Mouse (Mus musculus): ENCODE results near the gene Hnrnpa1.

Gene Hnrnpa1

GRCm38 (mm10) chr15:103240160-103241028, at the start of gene Hnrnpa1:
Hnrnpa1 (plus strand) TSS chr15:103240432.
- DNase-seq (ENCODE audit: low read depth, low spot score): peak; percentile 98

GRCm38 (mm10) chr15:103190531-103191462, 49.4 kb upstream of the Hnrnpa1 start:
- DNase-seq (ENCODE audit: low read depth, low spot score): no peak

GRCm38 (mm10) chr15:103193606-103194005, 46.6 kb upstream of the Hnrnpa1 start:
- no peak for DNase-seq (ENCODE audit: low read depth, low spot score)

- no peak for DNase-seq (ENCODE audit: low read depth, low spot score)
These were observed 43.4 kb upstream of the Hnrnpa1 start for GRCm38 (mm10) chr15:103196835-103197234.

GRCm38 (mm10) chr15:103197785-103198184, 42.4 kb upstream of the Hnrnpa1 start:
- DNase-seq (ENCODE audit: low read depth, low spot score): no peak

DNA sequence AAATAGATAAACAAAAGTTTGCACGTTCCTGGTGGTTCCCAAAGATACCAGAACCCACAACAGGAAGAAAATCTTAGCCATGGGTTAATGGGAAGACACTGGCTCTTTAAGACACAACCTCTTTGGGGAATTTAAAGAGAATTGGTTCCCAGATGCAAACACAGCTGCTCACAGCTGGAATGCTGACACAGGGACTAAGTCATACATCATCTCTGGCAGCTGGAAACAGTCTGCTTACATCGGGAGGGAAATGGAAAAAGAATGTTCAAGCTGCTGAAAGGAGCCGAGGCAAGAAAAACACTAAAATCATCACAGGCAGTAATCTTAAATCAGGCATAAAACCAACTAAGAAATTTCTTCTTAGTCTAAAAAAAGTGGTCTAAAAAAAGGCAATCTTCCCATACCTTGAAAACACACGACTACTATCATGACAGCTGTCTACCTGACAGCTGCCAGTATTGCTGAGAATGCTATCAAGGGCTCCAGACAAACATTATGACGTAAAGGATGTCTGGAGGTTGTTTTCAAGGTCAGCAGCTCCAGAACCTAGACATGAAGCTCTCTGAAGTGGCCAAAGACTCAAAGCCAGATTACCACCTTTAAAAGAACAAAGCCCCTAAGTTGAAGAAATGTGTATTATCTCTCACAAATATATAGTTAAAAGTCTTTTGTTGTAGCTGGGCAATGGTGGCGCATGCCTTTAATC, 38.0 kb upstream of the Hnrnpa1 start:
- peak; percentile 75 for DNase-seq (ENCODE audit: low read depth, low spot score)

DNA sequence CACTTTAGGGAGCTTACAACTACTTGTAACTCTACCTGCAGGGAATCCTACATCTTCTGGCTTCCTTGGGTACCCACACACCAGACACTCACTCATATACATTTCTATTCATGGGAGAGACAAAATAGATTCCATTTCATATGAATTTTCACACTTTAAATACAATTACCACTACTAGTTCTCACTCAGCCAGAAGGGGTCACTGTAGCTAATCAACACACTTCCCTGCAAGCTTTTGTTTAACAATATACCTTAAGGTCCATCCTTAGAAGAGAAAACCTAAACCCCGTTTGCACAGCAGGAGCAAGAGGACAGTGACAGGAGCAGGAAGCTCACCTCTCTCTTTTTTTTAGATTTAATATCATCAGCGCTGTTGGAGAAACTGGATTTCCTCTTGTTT, 35.1 kb upstream of the Hnrnpa1 start:
- DNase-seq (ENCODE audit: low read depth, low spot score): no peak

DNA sequence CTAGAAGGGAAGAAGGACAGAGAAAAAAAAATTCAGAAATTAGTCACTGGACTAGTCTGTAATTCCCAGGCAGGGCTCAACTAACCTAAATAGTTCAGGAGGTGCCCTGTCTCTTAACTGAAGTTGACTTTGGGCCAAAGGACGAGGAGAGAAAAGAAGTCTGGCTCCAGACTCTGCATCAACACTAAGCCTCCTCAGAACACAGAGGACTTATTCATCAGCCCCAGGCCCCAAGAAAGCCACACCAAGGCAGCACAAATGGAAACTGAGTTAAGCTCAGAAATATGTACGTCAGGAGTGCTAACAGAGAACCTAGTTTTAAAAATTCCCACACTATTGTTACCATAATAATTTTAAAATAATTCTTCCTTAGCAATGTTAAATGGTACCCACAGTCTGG, 26.1 kb upstream of the Hnrnpa1 start:
- DNase-seq (ENCODE audit: low read depth, low spot score): no peak

DNA sequence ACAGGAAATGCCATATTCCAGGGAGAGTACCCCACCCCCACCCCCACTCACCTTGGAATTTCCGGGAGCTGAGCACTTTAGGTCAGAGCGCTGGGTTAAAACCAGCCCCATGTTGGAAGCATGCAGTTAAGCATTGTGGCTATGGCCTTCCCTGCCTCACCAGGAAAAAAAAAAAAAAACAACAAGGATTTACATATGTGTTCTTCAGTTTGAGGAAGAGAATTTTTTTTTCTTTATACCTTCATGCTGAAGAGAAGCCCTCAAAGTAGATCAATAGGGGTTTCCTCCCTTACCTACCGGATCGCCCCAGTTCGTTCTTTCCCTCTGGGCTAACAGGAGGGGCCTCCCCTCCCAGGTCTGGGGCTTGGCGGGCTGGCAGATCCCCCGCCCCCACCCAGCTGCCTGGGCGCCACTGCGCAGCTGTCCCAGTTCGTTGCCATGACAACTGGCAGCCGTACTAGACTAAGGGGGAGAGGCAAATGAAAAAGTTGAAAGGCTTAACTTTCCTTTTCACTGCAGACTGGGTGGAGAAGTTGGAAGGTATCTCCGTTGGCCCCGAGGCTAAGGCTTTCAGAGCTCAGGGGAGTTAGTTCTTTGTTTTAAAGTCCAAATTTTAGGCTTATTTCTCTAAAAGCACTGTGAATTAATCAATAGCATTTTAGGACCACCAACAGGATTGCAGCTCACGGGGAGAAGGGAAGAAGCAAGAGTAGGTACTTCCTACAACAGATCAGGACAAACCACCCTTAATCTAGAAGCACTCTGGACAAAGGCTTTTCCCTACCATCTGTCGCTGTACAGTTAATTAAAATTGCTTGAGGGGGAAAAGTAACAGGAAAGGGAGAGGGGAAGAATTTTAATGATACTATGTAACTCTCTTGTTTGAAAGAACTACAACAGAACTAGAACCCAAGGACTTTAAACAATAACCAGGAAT, 25.0 kb upstream of the Hnrnpa1 start:
- DNase-seq (ENCODE audit: low read depth, low spot score): peak; percentile 95

- DNase-seq (ENCODE audit: low read depth, low spot score): no peak
These were observed 24.2 kb upstream of the Hnrnpa1 start for GRCm38 (mm10) chr15:103216052-103216451.

DNA sequence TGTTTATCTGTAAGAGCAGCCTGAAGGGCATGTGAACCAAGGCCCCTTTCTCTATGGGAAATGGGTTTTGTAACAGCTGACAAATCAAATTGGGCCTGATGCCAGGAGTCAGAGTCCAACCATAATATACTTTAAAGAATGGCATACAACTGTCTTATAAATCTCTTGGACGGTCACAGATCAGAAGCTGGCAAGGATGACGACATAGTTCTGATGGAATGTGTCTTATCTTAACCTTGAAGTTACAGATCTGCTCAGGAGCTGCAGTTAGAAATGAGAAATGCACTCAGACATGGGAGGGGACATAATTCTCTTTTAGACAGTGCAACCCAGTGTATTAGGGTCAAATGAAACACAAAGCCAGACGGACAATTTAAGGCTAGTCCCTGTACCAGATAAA, 19.4 kb upstream of the Hnrnpa1 start:
- DNase-seq (ENCODE audit: low read depth, low spot score): peak; percentile 40

- no peak for DNase-seq (ENCODE audit: low read depth, low spot score)
These were observed 18.8 kb upstream of the Hnrnpa1 start for GRCm38 (mm10) chr15:103221386-103221785.

GRCm38 (mm10) chr15:103224161-103224560, 16.1 kb upstream of the Hnrnpa1 start:
- DNase-seq (ENCODE audit: low read depth, low spot score): no peak

GRCm38 (mm10) chr15:103227022-103227421, 13.2 kb upstream of the Hnrnpa1 start:
- DNase-seq (ENCODE audit: low read depth, low spot score): no peak

- DNase-seq (ENCODE audit: low read depth, low spot score): no peak
These were observed 12.7 kb upstream of the Hnrnpa1 start for GRCm38 (mm10) chr15:103227572-103227971.

- DNase-seq (ENCODE audit: low read depth, low spot score): no peak
These were observed 11.3 kb upstream of the Hnrnpa1 start for GRCm38 (mm10) chr15:103228904-103229303.

GRCm38 (mm10) chr15:103233119-103233518, 7.1 kb upstream of the Hnrnpa1 start:
- DNase-seq (ENCODE audit: low read depth, low spot score): no peak

- no peak for DNase-seq (ENCODE audit: low read depth, low spot score)
These were observed 2.9 kb upstream of the Hnrnpa1 start for GRCm38 (mm10) chr15:103237295-103237694.

DNA sequence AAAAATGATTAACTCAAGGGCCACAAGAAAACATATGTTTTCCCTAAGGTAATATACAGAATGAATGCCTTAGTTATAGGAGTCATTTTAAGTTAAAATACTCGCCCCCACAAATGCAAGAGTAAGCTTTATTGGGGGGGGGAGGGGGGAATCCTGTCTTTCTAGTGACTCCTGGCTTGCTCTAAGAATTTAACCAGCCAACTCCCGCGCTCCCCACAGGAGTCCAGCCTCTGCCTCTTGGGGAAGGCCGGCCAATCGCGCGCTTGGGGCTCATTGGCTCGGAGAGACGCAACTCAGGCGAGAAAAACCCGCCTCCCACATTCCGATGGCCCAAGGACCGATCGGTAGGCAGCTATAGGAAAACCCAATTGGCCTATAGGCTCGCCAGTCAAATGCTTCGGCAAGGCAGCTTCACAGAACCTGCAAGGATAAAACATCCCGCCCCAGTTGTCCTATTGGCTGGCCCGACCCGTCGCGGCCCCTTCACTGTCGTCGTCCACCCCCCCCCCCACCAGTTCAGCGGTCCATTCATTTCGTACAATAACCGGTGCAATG, 1.0 kb upstream of the Hnrnpa1 start:
- DNase-seq (ENCODE audit: low read depth, low spot score): peak; percentile 98

GRCm38 (mm10) chr15:103239685-103240159, 510 bp upstream of the Hnrnpa1 start, which contains the start of gene Cbx5:
Cbx5 (minus strand) TSS chr15:103239816.
- peak; percentile 97 for DNase-seq (ENCODE audit: low read depth, low spot score)
